Mouse (Mus musculus): ENCODE measurements around the gene Pwwp2a. TPM values are rescaled to one million over a fixed set of nuclear protein-coding genes. Genes with fewer than 3 reads are reported as not detected.

The Pwwp2a gene
- total and polyA plus RNA-seq, 3 experiments, result 20.6 to 32.0 TPM; not detected in 1

GRCm38 (mm10) chr11:43758436-43758835 is 76.6 kb downstream of the Pwwp2a start:
- Histone ChIP-seq H3K4me1 (ENCODE audit: control insufficient read depth in 1 of 2, insufficient read depth in 2 of 2, low read length in 2 of 2) (peaks cover 5 to 9% of the 10 kb centered on the region in 2 experiments; a peak in 3 of 4 replicates), H3K27ac (ENCODE audit: control insufficient read depth, low read depth, low read length) (no peak overlapping the region), H3K9ac (ENCODE audit: control insufficient read depth, low read depth, low read length, poor library complexity, severe bottlenecking) (no peak overlapping the region), H3K79me2 (ENCODE audit: control insufficient read depth, insufficient read depth, low read length, poor library complexity) (no peaks in the 10 kb centered on the region), H3K4me3 (ENCODE audit: control insufficient read depth in 1 of 2, insufficient read depth in 1 of 2, low read depth in 2 of 2, low read length in 2 of 2) (no peak overlapping the region), H3K9me3 (replicated peaks; ENCODE audit: insufficient read depth, low read length) (no peaks in the 10 kb centered on the region), H3K27me3 (ENCODE audit: control insufficient read depth in 1 of 2, insufficient read depth in 2 of 2, low read length in 2 of 2) (peaks cover 4 to 11% of the 10 kb centered on the region in 2 experiments; a peak in 2 of 4 replicates), H3K36me3 (ENCODE audit: control insufficient read depth in 1 of 2, insufficient read depth in 2 of 2, low read length in 2 of 2) (peaks cover 0 to 7% of the 10 kb centered on the region in 2 experiments; a peak in 2 of 4 replicates)
- no peak for DNase-seq (ENCODE audit: low read depth, low spot score)
- TF ChIP-seq MAX (IDR thresholded peaks at IDR 0.05; ENCODE audit: low read length) (no peak), EP300 (IDR thresholded peaks at IDR 0.05; ENCODE audit: low read depth in 1 of 2, low read length in 2 of 2) (no peak), ZC3H11A (IDR thresholded peaks at IDR 0.05; ENCODE audit: low read depth, low read length) (no peak), MAZ (IDR thresholded peaks at IDR 0.05; ENCODE audit: low read depth, low read length) (no peak), MEF2A (IDR thresholded peaks at IDR 0.05; ENCODE audit: extremely low read depth, insufficient replicate concordance, low read depth, low read length, poor library complexity, severe bottlenecking) (no peak), RCOR1 (IDR thresholded peaks at IDR 0.05; ENCODE audit: low read depth, low read length) (no peak), TBP (IDR thresholded peaks at IDR 0.05; ENCODE audit: low read depth, low read length) (no peak), POLR2AphosphoS2 (IDR thresholded peaks at IDR 0.05; ENCODE audit: low read length) (no peak)

DNA sequence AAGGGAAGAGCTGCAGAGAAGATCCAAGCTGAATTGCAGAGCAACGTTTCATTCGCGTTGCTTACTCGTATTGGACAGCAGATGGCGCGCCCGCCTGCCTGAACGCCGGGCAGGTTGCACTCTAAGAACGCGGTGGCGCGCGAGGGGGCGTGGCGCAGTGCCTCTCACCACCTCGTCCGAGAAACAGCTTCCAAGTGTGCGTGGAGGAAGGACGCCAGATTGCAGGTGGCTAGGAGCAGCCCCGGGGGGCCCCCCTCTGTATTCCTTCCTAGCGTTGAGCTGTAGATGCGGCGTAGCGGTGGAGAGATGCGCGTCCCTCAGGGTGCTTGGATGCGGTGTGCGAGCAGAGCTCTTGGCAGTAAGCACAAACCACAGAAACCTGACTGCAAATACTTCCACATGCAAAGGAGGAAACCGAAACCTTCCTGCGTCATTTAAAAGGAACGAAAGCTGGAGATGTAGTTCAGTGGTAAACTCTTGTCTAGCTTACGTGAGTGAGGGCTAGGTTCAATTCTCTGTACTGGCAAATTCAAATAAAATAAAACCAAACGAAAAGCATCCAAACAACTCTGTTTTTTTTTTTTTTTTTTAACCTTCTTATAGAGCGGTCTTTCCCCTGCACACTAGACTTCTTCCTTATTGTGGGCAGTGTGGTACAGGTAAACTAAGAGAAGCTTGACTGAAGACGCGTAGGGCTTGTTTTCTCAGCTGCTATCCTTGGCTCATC is 85.3 kb downstream of the Pwwp2a start:
- no peaks in the 10 kb centered on the region for H3K4me1 ChIP-seq (ENCODE audit: control insufficient read depth in 1 of 2, insufficient read depth in 2 of 2, low read length in 2 of 2)
- DNase-seq (ENCODE audit: low read depth, low spot score), result peak; percentile 91
- peaks cover 0 to 2% of the 10 kb centered on the region in 2 experiments; a peak in 1 of 4 replicates for H3K36me3 ChIP-seq (ENCODE audit: control insufficient read depth in 1 of 2, insufficient read depth in 2 of 2, low read length in 2 of 2)
- H3K27me3 ChIP-seq (ENCODE audit: control insufficient read depth in 1 of 2, insufficient read depth in 2 of 2, low read length in 2 of 2), result peaks cover 3 to 5% of the 10 kb centered on the region in 2 experiments
- peak overlapping the region; percentile 46 to 49 for H3K4me3 ChIP-seq (ENCODE audit: control insufficient read depth in 1 of 2, insufficient read depth in 1 of 2, low read depth in 2 of 2, low read length in 2 of 2)
- H3K79me2 ChIP-seq (ENCODE audit: control insufficient read depth, insufficient read depth, low read length, poor library complexity), result no peaks in the 10 kb centered on the region
- H3K27ac ChIP-seq (ENCODE audit: control insufficient read depth, low read depth, low read length), result no peak overlapping the region
- H3K9me3 ChIP-seq (replicated peaks; ENCODE audit: insufficient read depth, low read length), result no peaks in the 10 kb centered on the region
- H3K9ac ChIP-seq (ENCODE audit: control insufficient read depth, low read depth, low read length, poor library complexity, severe bottlenecking), result peak overlapping the region; percentile 9; the same call in 1 of the 2 replicates
- peak; percentile 65 for TF ChIP-seq ZC3H11A (IDR thresholded peaks at IDR 0.05; ENCODE audit: low read depth, low read length)
- TF ChIP-seq NELFE (IDR thresholded peaks at IDR 0.05; ENCODE audit: low read depth, low read length), result no peak
- TF ChIP-seq RCOR1 (IDR thresholded peaks at IDR 0.05; ENCODE audit: low read depth, low read length), result no peak
- TF ChIP-seq CHD1 (IDR thresholded peaks at IDR 0.05; ENCODE audit: low read depth, low read length), result no peak
- TF ChIP-seq TCF12 (IDR thresholded peaks at IDR 0.05; ENCODE audit: low read depth, low read length), result no peak
- no peak for TF ChIP-seq MYB (IDR thresholded peaks at IDR 0.05; ENCODE audit: low read depth, low read length)
- TF ChIP-seq CTCF (IDR thresholded peaks at IDR 0.05 in 2 of 3, conservative IDR thresholded peaks at IDR 0.05 in 1 of 3; ENCODE audit: control insufficient read depth in 1 of 3, insufficient read depth in 1 of 3, low read depth in 2 of 3, low read length in 3 of 3, poor library complexity in 1 of 3, severe bottlenecking in 1 of 3), result peak; percentile 55 to 93 (median 83)
- peak; percentile 85 for TF ChIP-seq SMC3 (IDR thresholded peaks at IDR 0.05; ENCODE audit: low read depth, low read length)
- peak; percentile 71 for TF ChIP-seq RAD21 (IDR thresholded peaks at IDR 0.05; ENCODE audit: low read depth, low read length)
- no peak for TF ChIP-seq USF1 (IDR thresholded peaks at IDR 0.05; ENCODE audit: low read depth, low read length)
- peak; percentile 71 for TF ChIP-seq ZNF384 (IDR thresholded peaks at IDR 0.05; ENCODE audit: low read depth, low read length)
- peak; percentile 20; the same call in 1 of the 2 replicates for TF ChIP-seq MXI1 (IDR thresholded peaks at IDR 0.05; ENCODE audit: low read depth, low read length)
- TF ChIP-seq KAT2A (conservative IDR thresholded peaks at IDR 0.05; ENCODE audit: low read depth, low read length), result no peak
- no peak for TF ChIP-seq POLR2A (IDR thresholded peaks at IDR 0.05; ENCODE audit: control insufficient read depth in 1 of 2, insufficient read depth in 1 of 2, low read depth in 1 of 2, low read length in 2 of 2, poor library complexity in 1 of 2)
- no peak for TF ChIP-seq EP300 (IDR thresholded peaks at IDR 0.05; ENCODE audit: low read depth in 1 of 2, low read length in 2 of 2)
